Mouse (Mus musculus): ENCODE measurements around the gene Nsfl1c.

DNA sequence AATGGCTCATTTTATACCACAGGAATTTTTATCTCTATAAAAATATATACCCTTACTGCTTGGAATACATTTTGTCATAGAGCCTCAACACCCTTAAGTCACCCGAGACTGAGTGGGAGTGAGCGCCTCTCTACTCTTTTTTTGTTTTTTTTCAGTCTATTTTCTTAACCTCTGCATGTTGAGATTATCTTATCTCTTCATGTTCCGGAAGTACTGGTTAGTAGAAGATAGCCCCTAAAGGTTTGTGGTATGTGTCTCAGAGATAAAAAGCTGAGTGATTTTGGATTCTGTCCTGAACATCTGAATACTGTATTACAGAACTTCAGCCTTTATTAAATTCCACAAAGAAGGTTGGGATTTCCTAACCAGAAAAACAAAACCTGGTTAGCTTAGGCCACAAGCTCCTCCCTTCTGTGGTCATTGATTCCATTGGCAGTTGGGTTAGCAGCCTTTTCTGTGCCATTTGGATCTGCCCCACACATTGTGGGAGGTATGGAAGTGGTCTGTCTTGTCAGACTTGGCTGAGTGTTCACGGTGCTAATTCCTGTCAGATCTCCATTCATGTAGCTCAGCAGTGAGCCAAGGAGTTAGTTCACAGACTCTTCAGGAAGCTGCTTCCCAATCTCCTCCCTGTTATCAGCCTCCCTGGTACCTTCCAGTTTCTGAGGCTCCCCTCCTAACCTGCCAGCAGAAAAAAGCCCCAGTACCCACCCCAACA lies 30.5 kb downstream of the Nsfl1c start:
- TF ChIP-seq CTCF (IDR thresholded peaks at IDR 0.05; ENCODE audit: control insufficient read depth, insufficient read depth, insufficient replicate concordance, low read depth, low read length) (no peak), POLR2A (IDR thresholded peaks at IDR 0.05; ENCODE audit: control insufficient read depth, low read depth, low read length) (no peak)

All from testis, adult 2 months (tissue).